Comparison of ENCODE assay signal across 8 mouse cellular contexts in the genomic region with DNA sequence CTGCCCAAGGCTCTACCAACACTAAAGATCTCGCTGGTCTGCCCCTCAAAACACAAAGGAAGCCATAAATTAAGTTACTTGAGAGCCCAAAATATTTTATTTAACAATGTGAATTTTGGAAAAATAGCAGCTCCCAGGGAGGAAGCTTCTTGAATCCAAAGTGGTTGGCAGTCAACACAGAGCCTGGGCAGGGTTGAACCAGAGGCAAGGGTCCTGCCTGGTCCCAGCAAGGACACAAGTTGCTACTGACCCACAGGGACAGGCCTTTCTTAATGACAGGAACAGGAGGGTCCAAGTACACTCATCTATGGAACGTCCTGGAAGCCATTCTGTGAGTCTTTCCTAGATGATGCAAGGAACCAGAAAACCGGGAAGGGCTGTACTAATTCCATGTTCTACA. TPM values are rescaled to one million over a fixed set of nuclear protein-coding genes. Genes with fewer than 3 reads are reported as not detected.
DNase-seq lines count a peak whose midpoint lies in the region; ATAC-seq and TF ChIP-seq lines count a peak whose summit lies in the region.

No protein-coding gene starts in this region.

- no peaks in the 10 kb centered on the region for H3K9me3 ChIP-seq in heart, postnatal 0 days (replicated peaks; ENCODE audit: control insufficient read depth, low read length)
- no peaks in the 10 kb centered on the region for H3K9me3 ChIP-seq in embryonic facial prominence, embryonic 11.5 days (replicated peaks; ENCODE audit: control insufficient read depth, low read length)
- no peaks in the 10 kb centered on the region for H3K9me3 ChIP-seq in hindbrain, embryonic 13.5 days
- H3K9me3 ChIP-seq in midbrain, embryonic 13.5 days = no peaks in the 10 kb centered on the region

- no peak overlapping the region for H3K27ac ChIP-seq in heart, postnatal 0 days (ENCODE audit: low read depth)
- H3K27ac ChIP-seq in embryonic facial prominence, embryonic 11.5 days (replicated peaks; ENCODE audit: low read depth, low read length) = no peak overlapping the region
- no peak overlapping the region for H3K27ac ChIP-seq in hindbrain, embryonic 13.5 days
- H3K27ac ChIP-seq in midbrain, embryonic 13.5 days = no peak overlapping the region

- TF ChIP-seq EP300 in heart, postnatal 0 days (IDR thresholded peaks at IDR 0.05; ENCODE audit: low read depth) = no peak

- H3K4me1 ChIP-seq in heart, postnatal 0 days (ENCODE audit: control insufficient read depth, insufficient read depth) = peaks cover 22% of the 10 kb centered on the region
- H3K4me1 ChIP-seq in embryonic facial prominence, embryonic 11.5 days (ENCODE audit: control insufficient read depth, insufficient read depth, low read length) = peaks cover 5% of the 10 kb centered on the region; the same call in 1 of the 2 replicates
- H3K4me1 ChIP-seq in hindbrain, embryonic 13.5 days (replicated peaks) = peaks cover 45% of the 10 kb centered on the region
- H3K4me1 ChIP-seq in midbrain, embryonic 13.5 days (replicated peaks) = peaks cover 44% of the 10 kb centered on the region

- no peak for ATAC-seq in heart, postnatal 0 days (ENCODE audit: insufficient read depth, low read depth)
- no peak for ATAC-seq in embryonic facial prominence, embryonic 11.5 days (replicated peaks; ENCODE audit: insufficient number of reproducible peaks, low FRiP score, low TSS enrichment, low read depth)
- peak; percentile 46; the same call in 1 of the 2 replicates for ATAC-seq in hindbrain, embryonic 13.5 days (ENCODE audit: low FRiP score)
- ATAC-seq in midbrain, embryonic 13.5 days = peak; percentile 40

- no peak for DNase-seq in heart, postnatal 0 days (ENCODE audit: low spot score)
- DNase-seq in heart, adult 11 months = no peak
- DNase-seq in embryonic facial prominence, embryonic 11.5 days (ENCODE audit: low spot score) = no peak
- no peak for DNase-seq in adrenal gland, adult 2 months
- DNase-seq in right cerebral cortex, adult 18-20 months = no peak
- no peak for DNase-seq in urinary bladder, adult 18-20 months (ENCODE audit: low spot score in 2 of 2)

- H3K27me3 ChIP-seq in heart, postnatal 0 days (ENCODE audit: control insufficient read depth, insufficient read depth, low read length) = no peaks in the 10 kb centered on the region
- no peaks in the 10 kb centered on the region for H3K27me3 ChIP-seq in embryonic facial prominence, embryonic 11.5 days (ENCODE audit: control insufficient read depth, insufficient read depth, low read length)
- no peaks in the 10 kb centered on the region for H3K27me3 ChIP-seq in hindbrain, embryonic 13.5 days
- H3K27me3 ChIP-seq in midbrain, embryonic 13.5 days = no peaks in the 10 kb centered on the region

- H3K36me3 ChIP-seq in heart, postnatal 0 days (replicated peaks; ENCODE audit: control insufficient read depth, insufficient read depth, low read length) = peaks cover 40% of the 10 kb centered on the region
- no peaks in the 10 kb centered on the region for H3K36me3 ChIP-seq in embryonic facial prominence, embryonic 11.5 days (replicated peaks; ENCODE audit: control insufficient read depth, insufficient read depth, low read depth, low read length)
- peaks cover 49% of the 10 kb centered on the region for H3K36me3 ChIP-seq in hindbrain, embryonic 13.5 days
- peaks cover 39% of the 10 kb centered on the region for H3K36me3 ChIP-seq in midbrain, embryonic 13.5 days

- TF ChIP-seq CTCF in heart, postnatal 0 days (IDR thresholded peaks at IDR 0.05; ENCODE audit: low read depth) = no peak

- WGBS in heart, postnatal 0 days = 60% methylated on average over 3 of the region's 3 CpGs
- 60% methylated on average over 3 of the region's 3 CpGs for WGBS in embryonic facial prominence, embryonic 11.5 days
- 58% methylated on average over 3 of the region's 3 CpGs for WGBS in hindbrain, embryonic 13.5 days
- 61% methylated on average over 3 of the region's 3 CpGs for WGBS in midbrain, embryonic 13.5 days

- H3K4me3 ChIP-seq in heart, postnatal 0 days (ENCODE audit: low read depth, low read length) = peak overlapping the region; percentile 71
- peak overlapping the region; percentile 92 for H3K4me3 ChIP-seq in embryonic facial prominence, embryonic 11.5 days (ENCODE audit: low read depth, low read length)
- peak overlapping the region; percentile 93 for H3K4me3 ChIP-seq in hindbrain, embryonic 13.5 days
- peak overlapping the region; percentile 97 for H3K4me3 ChIP-seq in midbrain, embryonic 13.5 days (replicated peaks)

- H3K9ac ChIP-seq in heart, postnatal 0 days (replicated peaks; ENCODE audit: low read depth, low read length) = 0 out of 2 replicates have a peak overlapping the region, but pooled peaks have one; percentile 83
- no peak overlapping the region for H3K9ac ChIP-seq in embryonic facial prominence, embryonic 11.5 days (replicated peaks; ENCODE audit: low read length)
- peak overlapping the region; percentile 96; the same call in 1 of the 2 replicates for H3K9ac ChIP-seq in hindbrain, embryonic 13.5 days
- H3K9ac ChIP-seq in midbrain, embryonic 13.5 days (replicated peaks) = peak overlapping the region; percentile 96

- H3K4me2 ChIP-seq in heart, postnatal 0 days (ENCODE audit: low read depth, low read length) = peak overlapping the region; percentile 80
- no peak overlapping the region for H3K4me2 ChIP-seq in embryonic facial prominence, embryonic 11.5 days (ENCODE audit: low read depth, low read length)
- H3K4me2 ChIP-seq in hindbrain, embryonic 13.5 days = peak overlapping the region; percentile 98; the same call in 1 of the 2 replicates
- H3K4me2 ChIP-seq in midbrain, embryonic 13.5 days (replicated peaks) = peak overlapping the region; percentile 93

RNA-seq across cellular contexts. Expression of a gene that starts 0.4 kb away (rescaled TPM):
- total RNA-seq in heart, postnatal 0 days (2014; rRNA removed; ENCODE audit: low replicate concordance) = 16.7 and 22.0 TPM in 2 replicates
- 10.2 and 11.0 TPM in 2 replicates for polyA plus RNA-seq in heart, postnatal 0 days (2015; fragmentation: Nextera tagmentation; extraction: Ambion mirVana)
- 19.0 and 22.9 TPM in 2 replicates for polyA plus RNA-seq in embryonic facial prominence, embryonic 11.5 days (2014; fragmentation: Nextera tagmentation; extraction: Ambion mirVana)
- 24.9 and 27.0 TPM in 2 replicates for polyA plus RNA-seq in hindbrain, embryonic 13.5 days (2015; fragmentation: Nextera tagmentation; extraction: Ambion mirVana)
- 28.0 and 28.6 TPM in 2 replicates for polyA plus RNA-seq in midbrain, embryonic 13.5 days (2015; fragmentation: Nextera tagmentation; extraction: Ambion mirVana)
- 10 to 100 TPM; 17.2 to 18.0 TPM for total RNA-seq in adrenal gland, adult 2 months (2021)
- polyA plus RNA-seq in adrenal gland, adult 2 months (2012; rRNA removed) = 35.2 and 36.2 TPM in 2 replicates

RNA-seq across cellular contexts. Expression of a gene that starts 20.2 kb away (rescaled TPM):
- total RNA-seq in heart, postnatal 0 days (2014; rRNA removed; ENCODE audit: low replicate concordance) = 52.5 and 102 TPM in 2 replicates
- 91.1 and 99.2 TPM in 2 replicates for polyA plus RNA-seq in heart, postnatal 0 days (2015; fragmentation: Nextera tagmentation; extraction: Ambion mirVana)
- polyA plus RNA-seq in embryonic facial prominence, embryonic 11.5 days (2014; fragmentation: Nextera tagmentation; extraction: Ambion mirVana) = 100 and 103 TPM in 2 replicates
- 94.3 and 95.6 TPM in 2 replicates for polyA plus RNA-seq in hindbrain, embryonic 13.5 days (2015; fragmentation: Nextera tagmentation; extraction: Ambion mirVana)
- 107 and 110 TPM in 2 replicates for polyA plus RNA-seq in midbrain, embryonic 13.5 days (2015; fragmentation: Nextera tagmentation; extraction: Ambion mirVana)
- total RNA-seq in adrenal gland, adult 2 months (2021) = 100 to 1,000 TPM; 144 to 148 TPM
- polyA plus RNA-seq in adrenal gland, adult 2 months (2012; rRNA removed) = 50.1 and 79.3 TPM in 2 replicates

RNA-seq across cellular contexts. Expression of a gene that starts 20.2 kb away (rescaled TPM):
- total RNA-seq in heart, postnatal 0 days (2014; rRNA removed; ENCODE audit: low replicate concordance) = 57.4 and 67.4 TPM in 2 replicates
- polyA plus RNA-seq in heart, postnatal 0 days (2015; fragmentation: Nextera tagmentation; extraction: Ambion mirVana) = 56.4 and 57.2 TPM in 2 replicates
- 130 and 132 TPM in 2 replicates for polyA plus RNA-seq in embryonic facial prominence, embryonic 11.5 days (2014; fragmentation: Nextera tagmentation; extraction: Ambion mirVana)
- polyA plus RNA-seq in hindbrain, embryonic 13.5 days (2015; fragmentation: Nextera tagmentation; extraction: Ambion mirVana) = 154 and 162 TPM in 2 replicates
- polyA plus RNA-seq in midbrain, embryonic 13.5 days (2015; fragmentation: Nextera tagmentation; extraction: Ambion mirVana) = 165 and 166 TPM in 2 replicates
- total RNA-seq in adrenal gland, adult 2 months (2021) = 100 to 1,000 TPM in 1 of 2 experiments, 10 to 100 TPM in 1; 95.6 to 121 TPM
- polyA plus RNA-seq in adrenal gland, adult 2 months (2012; rRNA removed) = 93.3 TPM in 2 replicates

RNA-seq across cellular contexts. Expression of a gene that starts 28.9 kb away (rescaled TPM):
- total RNA-seq in heart, postnatal 0 days (2014; rRNA removed; ENCODE audit: low replicate concordance) = 9.6 and 24.1 TPM in 2 replicates
- 7.8 and 8.1 TPM in 2 replicates for polyA plus RNA-seq in heart, postnatal 0 days (2015; fragmentation: Nextera tagmentation; extraction: Ambion mirVana)
- polyA plus RNA-seq in embryonic facial prominence, embryonic 11.5 days (2014; fragmentation: Nextera tagmentation; extraction: Ambion mirVana) = 17.9 and 18.6 TPM in 2 replicates
- polyA plus RNA-seq in hindbrain, embryonic 13.5 days (2015; fragmentation: Nextera tagmentation; extraction: Ambion mirVana) = 27.8 and 35.2 TPM in 2 replicates
- polyA plus RNA-seq in midbrain, embryonic 13.5 days (2015; fragmentation: Nextera tagmentation; extraction: Ambion mirVana) = 28.2 and 32.3 TPM in 2 replicates
- total RNA-seq in adrenal gland, adult 2 months (2021) = 10 to 100 TPM; 19.1 to 23.3 TPM
- 42.8 and 55.3 TPM in 2 replicates for polyA plus RNA-seq in adrenal gland, adult 2 months (2012; rRNA removed)

RNA-seq across cellular contexts. Expression of a gene that starts 35.7 kb away (rescaled TPM):
- 48.3 and 49.0 TPM in 2 replicates for total RNA-seq in heart, postnatal 0 days (2014; rRNA removed; ENCODE audit: low replicate concordance)
- polyA plus RNA-seq in heart, postnatal 0 days (2015; fragmentation: Nextera tagmentation; extraction: Ambion mirVana) = 7.1 and 7.5 TPM in 2 replicates
- polyA plus RNA-seq in embryonic facial prominence, embryonic 11.5 days (2014; fragmentation: Nextera tagmentation; extraction: Ambion mirVana) = 30.4 and 33.3 TPM in 2 replicates
- 18.3 and 18.5 TPM in 2 replicates for polyA plus RNA-seq in hindbrain, embryonic 13.5 days (2015; fragmentation: Nextera tagmentation; extraction: Ambion mirVana)
- polyA plus RNA-seq in midbrain, embryonic 13.5 days (2015; fragmentation: Nextera tagmentation; extraction: Ambion mirVana) = 21.3 and 22.8 TPM in 2 replicates
- 10 to 100 TPM; 46.4 to 70.8 TPM for total RNA-seq in adrenal gland, adult 2 months (2021)
- polyA plus RNA-seq in adrenal gland, adult 2 months (2012; rRNA removed) = 70.1 and 84.9 TPM in 2 replicates

Comparison
In these comparisons a context has a peak if more than half of its experiments do, and no peak if none do; other contexts are left out.
1. ATAC-seq: peak in hindbrain, embryonic 13.5 days (single experiment) and midbrain, embryonic 13.5 days (single experiment); none in heart, postnatal 0 days (single experiment) and embryonic facial prominence, embryonic 11.5 days (single experiment).
2. Peak in every context shown above with its lines, with median percentiles within 50 percentile points of each other: H3K4me3 ChIP-seq.